Mouse (Mus musculus) embryo, embryonic 11 days (tissue): ENCODE data around the gene E2f4.

Experiments used
- DNase-seq: peaks from one replicate; pipeline ENCODE4 v3.0.0-alpha.2; 2015

The E2f4 gene

DNA sequence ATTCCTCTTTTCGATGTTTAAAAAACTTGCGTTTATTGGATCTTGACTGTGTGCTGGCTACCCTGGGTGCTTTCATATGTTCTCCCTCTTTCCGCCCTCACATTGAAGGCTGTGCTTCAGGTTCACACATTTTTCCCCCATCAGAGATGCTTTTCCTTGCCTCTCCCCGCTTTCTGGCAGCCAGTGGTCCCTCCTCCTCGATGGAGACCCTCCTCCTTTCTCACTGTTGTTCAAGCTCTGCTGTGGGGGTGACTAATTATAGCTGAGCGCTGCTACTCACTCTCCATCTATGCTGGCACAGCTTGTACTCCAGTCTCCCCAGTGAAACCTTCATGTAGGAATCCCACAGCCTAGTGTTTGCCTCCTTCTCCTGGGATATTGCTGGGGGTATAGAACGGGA is 52.7 kb downstream of the E2f4 start:
- DNase-seq = no peak

DNA sequence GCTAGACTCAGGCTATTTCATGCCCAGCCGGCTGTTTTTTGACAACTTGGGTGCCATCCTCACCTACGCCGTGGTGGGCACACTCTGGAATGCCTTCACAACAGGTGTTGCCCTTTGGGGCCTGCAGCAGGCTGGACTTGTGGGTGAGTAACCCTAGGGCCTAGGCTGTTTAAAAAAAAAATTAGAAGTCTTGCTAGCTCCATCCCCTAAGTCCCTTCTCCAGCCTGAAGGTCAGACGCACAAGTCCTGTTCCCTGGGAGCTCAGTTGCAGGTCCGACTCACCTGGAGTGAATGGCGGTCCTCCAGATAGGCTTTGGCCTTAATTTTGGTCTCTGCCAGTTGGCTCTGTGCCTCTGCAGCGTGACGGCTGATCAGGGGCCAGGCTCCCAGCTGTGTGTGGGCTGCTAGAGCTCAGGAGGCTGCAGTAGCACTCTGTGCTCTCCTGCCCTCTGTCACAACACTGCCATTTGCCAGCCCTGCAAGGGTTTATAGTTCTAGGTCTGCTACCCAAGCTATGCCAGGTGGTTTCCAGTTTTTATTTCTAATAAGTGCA is 56.2 kb downstream of the E2f4 start:
- no peak for DNase-seq

DNA sequence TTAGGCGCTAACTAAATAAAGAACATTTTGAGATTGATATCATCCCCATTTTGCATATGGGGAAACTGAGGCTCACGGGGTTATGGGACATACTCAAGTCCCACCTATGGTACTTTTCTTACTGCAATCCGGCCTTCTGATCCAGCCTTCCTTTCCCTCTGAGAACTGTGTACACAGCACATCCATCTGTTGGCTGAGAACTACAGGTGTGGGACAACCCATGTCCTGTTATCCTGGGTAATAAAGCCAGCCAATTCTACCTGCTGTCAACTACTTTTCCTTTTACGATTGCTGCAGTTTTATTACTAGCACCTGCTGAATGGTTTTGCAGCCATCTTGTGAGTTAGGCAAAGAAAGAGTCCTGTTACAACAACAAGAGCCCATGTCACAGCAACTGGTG is 57.1 kb downstream of the E2f4 start:
- DNase-seq = no peak
